In the genomic region with DNA sequence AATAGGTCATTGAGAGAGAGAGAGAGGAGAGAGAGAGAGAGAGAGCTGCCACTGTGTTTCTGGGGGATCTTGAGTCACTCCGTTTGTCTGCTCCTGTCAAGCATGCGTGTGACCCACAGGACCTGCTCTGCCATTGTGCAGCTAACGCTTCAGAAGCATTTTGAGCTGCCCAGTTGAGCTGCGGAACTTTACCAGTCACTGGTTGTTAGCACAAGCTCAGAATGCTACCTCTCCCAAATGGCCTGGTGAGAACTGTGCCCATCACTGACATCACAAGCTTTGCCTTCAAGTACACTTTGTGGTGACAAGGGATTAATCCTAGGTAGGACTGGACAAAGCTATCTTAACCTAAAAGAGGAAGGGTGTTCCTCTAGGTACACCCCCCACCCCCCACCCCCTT, we compare ENCODE assay signal across 19 mouse cellular contexts.
"Had no signal": no experiment of that assay in that cellular context is flagged by ENCODE, and none has a peak within 500 bp of the region (broad histone marks: within the 10 kb centered on the region; RNA-seq: fewer than 3 reads in every experiment).

No protein-coding gene starts in this region.

- ATAC-seq: liver, embryonic 12.5 days had no signal

- H3K27me3 ChIP-seq: limb, embryonic 13.5 days; liver, embryonic 12.5 days; liver, embryonic 15.5 days; lung, embryonic 15.5 days had no signal

- H3K9ac ChIP-seq: limb, embryonic 13.5 days; liver, embryonic 12.5 days; liver, embryonic 15.5 days; lung, embryonic 15.5 days had no signal

- H3K4me1 ChIP-seq: limb, embryonic 10.5 days; liver, embryonic 12.5 days; liver, embryonic 15.5 days had no signal

- H3K27ac ChIP-seq: kidney, postnatal 0 days; layer of hippocampus, adult 2 months; limb, embryonic 10.5 days; limb, embryonic 13.5 days; liver, embryonic 12.5 days; liver, embryonic 15.5 days; lung, embryonic 15.5 days had no signal

- H3K4me2 ChIP-seq: limb, embryonic 13.5 days; liver, embryonic 12.5 days; liver, embryonic 15.5 days; lung, embryonic 15.5 days; midbrain, embryonic 11.5 days had no signal

- H3K36me3 ChIP-seq: liver, embryonic 12.5 days; liver, embryonic 15.5 days had no signal

- H3K9me3 ChIP-seq: limb, embryonic 10.5 days; limb, embryonic 13.5 days; liver, embryonic 12.5 days; liver, embryonic 15.5 days; lung, embryonic 15.5 days had no signal

- DNase-seq: kidney, adult 9 months; kidney, postnatal 25 days; layer of hippocampus, adult 9-11 months; liver; lung, adult 18-20 months; lung, postnatal 10 days; lung, postnatal 36 days; midbrain, embryonic 14.5 days; right cerebral cortex, postnatal 25 days; thymus, adult 18-20 months; thymus, postnatal 36 days had no signal

- H3K4me3 ChIP-seq: layer of hippocampus, adult 2 months; limb, embryonic 10.5 days; limb, embryonic 13.5 days; liver, embryonic 12.5 days; liver, embryonic 15.5 days; lung, embryonic 15.5 days had no signal
